Mouse (Mus musculus): ENCODE results near the gene Tpx2. TPM values are rescaled to one million over a fixed set of nuclear protein-coding genes. Genes with fewer than 3 reads are reported as not detected.

Gene Tpx2
- polyA plus RNA-seq, 1 experiment from 2014 or later = 101 TPM

- Histone ChIP-seq H3K27ac (ENCODE audit: low read length) (no peak overlapping the region), H3K36me3 (ENCODE audit: control insufficient read depth, insufficient read depth, low read length) (no peaks in the 10 kb centered on the region), H3K4me3 (ENCODE audit: low read length) (no peak overlapping the region), H3K4me1 (replicated peaks; ENCODE audit: control insufficient read depth, insufficient read depth, low read length) (no peaks in the 10 kb centered on the region; the same call in 1 of the 2 replicates), H3K4me2 (ENCODE audit: low read depth, low read length) (no peak overlapping the region), H3K9me3 (ENCODE audit: control insufficient read depth, low read length) (no peaks in the 10 kb centered on the region), H3K9ac (ENCODE audit: low read length) (no peak overlapping the region), H3K27me3 (ENCODE audit: control insufficient read depth, insufficient read depth, low read depth, low read length) (peaks cover 34% of the 10 kb centered on the region)
- 54% methylated on average over 4 of the region's 4 CpGs for WGBS
- ATAC-seq (ENCODE audit: low read depth) = no peak
Observed at GRCm38 (mm10) chr2:152915453-152915852, 67.7 kb downstream of the Tpx2 start.

- H3K9me3 ChIP-seq (ENCODE audit: control insufficient read depth, low read length) = no peaks in the 10 kb centered on the region
- no peaks in the 10 kb centered on the region for H3K36me3 ChIP-seq (ENCODE audit: control insufficient read depth, insufficient read depth, low read length)
- WGBS = 51% methylated on average over 5 of the region's 5 CpGs
- no peak overlapping the region for H3K4me3 ChIP-seq (ENCODE audit: low read length)
- no peaks in the 10 kb centered on the region; the same call in 1 of the 2 replicates for H3K4me1 ChIP-seq (replicated peaks; ENCODE audit: control insufficient read depth, insufficient read depth, low read length)
- H3K4me2 ChIP-seq (ENCODE audit: low read depth, low read length) = no peak overlapping the region
- no peak overlapping the region for H3K9ac ChIP-seq (ENCODE audit: low read length)
- H3K27me3 ChIP-seq (ENCODE audit: control insufficient read depth, insufficient read depth, low read depth, low read length) = peaks cover 32% of the 10 kb centered on the region
- no peak overlapping the region for H3K27ac ChIP-seq (ENCODE audit: low read length)
- ATAC-seq (ENCODE audit: low read depth) = no peak
Observed at GRCm38 (mm10) chr2:152916111-152916510, 68.3 kb downstream of the Tpx2 start.

- H3K9me3 ChIP-seq (ENCODE audit: control insufficient read depth, low read length) = no peaks in the 10 kb centered on the region
- WGBS = 43% methylated on average over 9 of the region's 9 CpGs
- H3K4me3 ChIP-seq (ENCODE audit: low read length) = no peak overlapping the region
Observed at GRCm38 (mm10) chr2:152917671-152918070, 69.9 kb downstream of the Tpx2 start.

GRCm38 (mm10) chr2:152922376-152922775 is 74.6 kb downstream of the Tpx2 start:
- H3K9me3 ChIP-seq (ENCODE audit: control insufficient read depth, low read length) = no peaks in the 10 kb centered on the region
- no peaks in the 10 kb centered on the region for H3K36me3 ChIP-seq (ENCODE audit: control insufficient read depth, insufficient read depth, low read length)
- peaks cover 22% of the 10 kb centered on the region; the same call in 1 of the 2 replicates for H3K4me1 ChIP-seq (replicated peaks; ENCODE audit: control insufficient read depth, insufficient read depth, low read length)
- WGBS = 33% methylated on average over 6 of the region's 7 CpGs
- H3K27ac ChIP-seq (ENCODE audit: low read length) = no peak overlapping the region
- no peak for ATAC-seq (ENCODE audit: low read depth)
- H3K27me3 ChIP-seq (ENCODE audit: control insufficient read depth, insufficient read depth, low read depth, low read length) = no peaks in the 10 kb centered on the region
- H3K9ac ChIP-seq (ENCODE audit: low read length) = no peak overlapping the region
- H3K4me2 ChIP-seq (ENCODE audit: low read depth, low read length) = no peak overlapping the region
- H3K4me3 ChIP-seq (ENCODE audit: low read length) = no peak overlapping the region

More at GRCm38 (mm10) chr2:152917671-152918070, 69.9 kb downstream of the Tpx2 start:
- Histone ChIP-seq H3K27me3 (ENCODE audit: control insufficient read depth, insufficient read depth, low read depth, low read length) (peaks cover 18% of the 10 kb centered on the region), H3K36me3 (ENCODE audit: control insufficient read depth, insufficient read depth, low read length) (no peaks in the 10 kb centered on the region), H3K27ac (ENCODE audit: low read length) (no peak overlapping the region), H3K9ac (ENCODE audit: low read length) (no peak overlapping the region), H3K4me1 (replicated peaks; ENCODE audit: control insufficient read depth, insufficient read depth, low read length) (no peaks in the 10 kb centered on the region; the same call in 1 of the 2 replicates), H3K4me2 (ENCODE audit: low read depth, low read length) (no peak overlapping the region)
- no peak for ATAC-seq (ENCODE audit: low read depth)

- Histone ChIP-seq H3K9ac (ENCODE audit: low read length) (no peak overlapping the region), H3K27me3 (ENCODE audit: control insufficient read depth, insufficient read depth, low read depth, low read length) (no peaks in the 10 kb centered on the region), H3K4me1 (replicated peaks; ENCODE audit: control insufficient read depth, insufficient read depth, low read length) (peaks cover 22% of the 10 kb centered on the region; the same call in 1 of the 2 replicates), H3K4me2 (ENCODE audit: low read depth, low read length) (no peak overlapping the region), H3K36me3 (ENCODE audit: control insufficient read depth, insufficient read depth, low read length) (no peaks in the 10 kb centered on the region), H3K27ac (ENCODE audit: low read length) (no peak overlapping the region), H3K9me3 (ENCODE audit: control insufficient read depth, low read length) (no peaks in the 10 kb centered on the region), H3K4me3 (ENCODE audit: low read length) (no peak overlapping the region)
- no peak for ATAC-seq (ENCODE audit: low read depth)
- WGBS = 71% methylated on average over 3 of the region's 3 CpGs
Observed at GRCm38 (mm10) chr2:152923621-152924020, 75.9 kb downstream of the Tpx2 start.

GRCm38 (mm10) chr2:152924128-152924527 is 76.4 kb downstream of the Tpx2 start:
- no peak overlapping the region for H3K9ac ChIP-seq (ENCODE audit: low read length)
- H3K9me3 ChIP-seq (ENCODE audit: control insufficient read depth, low read length) = no peaks in the 10 kb centered on the region
- 57% methylated on average over 8 of the region's 8 CpGs for WGBS
- H3K27ac ChIP-seq (ENCODE audit: low read length) = no peak overlapping the region
- no peaks in the 10 kb centered on the region for H3K36me3 ChIP-seq (ENCODE audit: control insufficient read depth, insufficient read depth, low read length)
- H3K4me3 ChIP-seq (ENCODE audit: low read length) = no peak overlapping the region
- no peaks in the 10 kb centered on the region for H3K27me3 ChIP-seq (ENCODE audit: control insufficient read depth, insufficient read depth, low read depth, low read length)
- no peak overlapping the region for H3K4me2 ChIP-seq (ENCODE audit: low read depth, low read length)
- H3K4me1 ChIP-seq (replicated peaks; ENCODE audit: control insufficient read depth, insufficient read depth, low read length) = peaks cover 22% of the 10 kb centered on the region; the same call in 1 of the 2 replicates
- ATAC-seq (ENCODE audit: low read depth) = no peak

- peaks cover 22% of the 10 kb centered on the region; the same call in 1 of the 2 replicates for H3K4me1 ChIP-seq (replicated peaks; ENCODE audit: control insufficient read depth, insufficient read depth, low read length)
- no peak for ATAC-seq (ENCODE audit: low read depth)
- WGBS = 71% methylated on average over 5 of the region's 5 CpGs
Observed at GRCm38 (mm10) chr2:152924543-152924942, 76.8 kb downstream of the Tpx2 start.

GRCm38 (mm10) chr2:152925189-152925872 is 77.6 kb downstream of the Tpx2 start:
- Histone ChIP-seq H3K36me3 (ENCODE audit: control insufficient read depth, insufficient read depth, low read length) (no peaks in the 10 kb centered on the region), H3K4me3 (ENCODE audit: low read length) (no peak overlapping the region), H3K27me3 (ENCODE audit: control insufficient read depth, insufficient read depth, low read depth, low read length) (no peaks in the 10 kb centered on the region), H3K4me1 (replicated peaks; ENCODE audit: control insufficient read depth, insufficient read depth, low read length) (peaks cover 22% of the 10 kb centered on the region; the same call in 1 of the 2 replicates), H3K9me3 (ENCODE audit: control insufficient read depth, low read length) (no peaks in the 10 kb centered on the region), H3K4me2 (ENCODE audit: low read depth, low read length) (no peak overlapping the region), H3K27ac (ENCODE audit: low read length) (peak overlapping the region; percentile 68), H3K9ac (ENCODE audit: low read length) (0 out of 2 replicates have a peak overlapping the region, but pooled peaks have one; percentile 10)
- peak; percentile 90 for ATAC-seq (ENCODE audit: low read depth)
- 33% methylated on average over 11 of the region's 11 CpGs for WGBS

More at GRCm38 (mm10) chr2:152924543-152924942, 76.8 kb downstream of the Tpx2 start:
- Histone ChIP-seq H3K4me2 (ENCODE audit: low read depth, low read length) (no peak overlapping the region), H3K27ac (ENCODE audit: low read length) (no peak overlapping the region), H3K36me3 (ENCODE audit: control insufficient read depth, insufficient read depth, low read length) (no peaks in the 10 kb centered on the region), H3K4me3 (ENCODE audit: low read length) (no peak overlapping the region), H3K9ac (ENCODE audit: low read length) (no peak overlapping the region), H3K9me3 (ENCODE audit: control insufficient read depth, low read length) (no peaks in the 10 kb centered on the region), H3K27me3 (ENCODE audit: control insufficient read depth, insufficient read depth, low read depth, low read length) (no peaks in the 10 kb centered on the region)

GRCm38 (mm10) chr2:152926896-152927295 is 79.1 kb downstream of the Tpx2 start:
- Histone ChIP-seq H3K9me3 (ENCODE audit: control insufficient read depth, low read length) (no peaks in the 10 kb centered on the region), H3K27ac (ENCODE audit: low read length) (no peak overlapping the region), H3K9ac (ENCODE audit: low read length) (no peak overlapping the region), H3K27me3 (ENCODE audit: control insufficient read depth, insufficient read depth, low read depth, low read length) (no peaks in the 10 kb centered on the region), H3K4me2 (ENCODE audit: low read depth, low read length) (no peak overlapping the region), H3K4me1 (replicated peaks; ENCODE audit: control insufficient read depth, insufficient read depth, low read length) (peaks cover 22% of the 10 kb centered on the region; the same call in 1 of the 2 replicates), H3K4me3 (ENCODE audit: low read length) (no peak overlapping the region), H3K36me3 (ENCODE audit: control insufficient read depth, insufficient read depth, low read length) (no peaks in the 10 kb centered on the region)
- ATAC-seq (ENCODE audit: low read depth) = no peak
- 68% methylated on average over 9 of the region's 9 CpGs for WGBS
